Mouse (Mus musculus): ENCODE results near the gene Tecpr2. TPM values are rescaled to one million over a fixed set of nuclear protein-coding genes. Genes with fewer than 3 reads are reported as not detected.

Tecpr2 gene
- total and polyA plus RNA-seq, 3 experiments, result 5.8 to 5.9 TPM; not detected in 1

GRCm38 (mm10) chr12:110920254-110920653 is 31.2 kb downstream of the Tecpr2 start:
- Histone ChIP-seq H3K4me3 (ENCODE audit: control insufficient read depth in 1 of 2, insufficient read depth in 1 of 2, low read depth in 2 of 2, low read length in 2 of 2) (no peak overlapping the region), H3K9ac (ENCODE audit: control insufficient read depth, low read depth, low read length, poor library complexity, severe bottlenecking) (no peak overlapping the region), H3K27ac (ENCODE audit: control insufficient read depth, low read depth, low read length) (no peak overlapping the region), H3K79me2 (ENCODE audit: control insufficient read depth, insufficient read depth, low read length, poor library complexity) (no peaks in the 10 kb centered on the region), H3K4me1 (ENCODE audit: control insufficient read depth in 1 of 2, insufficient read depth in 2 of 2, low read length in 2 of 2) (no peaks in the 10 kb centered on the region), H3K36me3 (ENCODE audit: control insufficient read depth in 1 of 2, insufficient read depth in 2 of 2, low read length in 2 of 2) (peaks cover 0 to 1% of the 10 kb centered on the region in 2 experiments; a peak in 1 of 4 replicates), H3K9me3 (replicated peaks; ENCODE audit: insufficient read depth, low read length) (no peaks in the 10 kb centered on the region), H3K27me3 (ENCODE audit: control insufficient read depth in 1 of 2, insufficient read depth in 2 of 2, low read length in 2 of 2) (no peaks in the 10 kb centered on the region)
- no peak for DNase-seq (ENCODE audit: low read depth, low spot score)
- TF ChIP-seq TBP (IDR thresholded peaks at IDR 0.05; ENCODE audit: low read depth, low read length) (no peak), E2F4 (IDR thresholded peaks at IDR 0.05; ENCODE audit: borderline replicate concordance, low read depth, low read length) (no peak), BHLHE40 (IDR thresholded peaks at IDR 0.05; ENCODE audit: borderline replicate concordance, low read depth, low read length) (no peak), ZNF384 (IDR thresholded peaks at IDR 0.05; ENCODE audit: low read depth, low read length) (no peak), POLR2AphosphoS5 (IDR thresholded peaks at IDR 0.05; ENCODE audit: borderline replicate concordance, low read depth, low read length) (no peak), SMC3 (IDR thresholded peaks at IDR 0.05; ENCODE audit: low read depth, low read length) (no peak), RAD21 (IDR thresholded peaks at IDR 0.05; ENCODE audit: low read depth, low read length) (no peak), KAT2A (conservative IDR thresholded peaks at IDR 0.05; ENCODE audit: low read depth, low read length) (no peak), SIN3A (IDR thresholded peaks at IDR 0.05; ENCODE audit: low read length) (no peak), UBTF (IDR thresholded peaks at IDR 0.05; ENCODE audit: borderline replicate concordance, insufficient read depth, low read depth, low read length) (no peak), NRF1 (IDR thresholded peaks at IDR 0.05; ENCODE audit: insufficient read depth, low read depth, low read length, poor library complexity, severe bottlenecking) (no peak), CHD1 (IDR thresholded peaks at IDR 0.05; ENCODE audit: low read depth, low read length) (no peak), MYB (IDR thresholded peaks at IDR 0.05; ENCODE audit: low read depth, low read length) (no peak), ZMIZ1 (IDR thresholded peaks at IDR 0.05; ENCODE audit: low read depth, low read length) (no peak), MYC (IDR thresholded peaks at IDR 0.05; ENCODE audit: low read depth, low read length) (no peak), GATA1 (IDR thresholded peaks at IDR 0.05; ENCODE audit: low read depth, low read length) (no peak), NELFE (IDR thresholded peaks at IDR 0.05; ENCODE audit: low read depth, low read length) (no peak), MXI1 (IDR thresholded peaks at IDR 0.05; ENCODE audit: low read depth, low read length) (no peak), MAFK (IDR thresholded peaks at IDR 0.05; ENCODE audit: borderline replicate concordance, low read depth, low read length) (no peak)

DNA sequence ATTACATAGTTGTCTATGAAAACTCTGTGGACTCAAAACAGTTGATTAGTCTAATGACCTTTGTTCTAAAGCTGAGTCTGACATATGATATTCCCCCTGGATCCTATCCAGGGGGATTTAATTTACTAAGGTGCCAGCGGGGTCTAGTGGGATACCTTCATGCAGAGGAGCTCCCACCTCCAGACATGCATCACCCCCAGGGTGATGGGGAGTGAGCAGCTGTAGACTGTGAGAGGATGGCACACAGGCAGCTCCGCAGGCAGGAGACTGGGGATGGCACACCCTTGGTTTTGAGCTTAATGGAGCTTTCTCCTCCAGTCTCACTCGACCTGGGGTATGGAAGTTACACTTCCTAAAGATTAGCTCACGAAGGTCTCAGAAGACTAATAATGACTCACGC is 32.5 kb downstream of the Tecpr2 start:
- DNase-seq (ENCODE audit: low read depth, low spot score), result no peak
- H3K79me2 ChIP-seq (ENCODE audit: control insufficient read depth, insufficient read depth, low read length, poor library complexity), result no peaks in the 10 kb centered on the region
- H3K4me3 ChIP-seq (ENCODE audit: control insufficient read depth in 1 of 2, insufficient read depth in 1 of 2, low read depth in 2 of 2, low read length in 2 of 2), result no peak overlapping the region
- no peak for TF ChIP-seq MYB (IDR thresholded peaks at IDR 0.05; ENCODE audit: low read depth, low read length)
- no peak for TF ChIP-seq EP300 (IDR thresholded peaks at IDR 0.05; ENCODE audit: low read depth in 1 of 2, low read length in 2 of 2)
- TF ChIP-seq POLR2AphosphoS2 (IDR thresholded peaks at IDR 0.05; ENCODE audit: low read length), result no peak
- TF ChIP-seq NRF1 (IDR thresholded peaks at IDR 0.05; ENCODE audit: insufficient read depth, low read depth, low read length, poor library complexity, severe bottlenecking), result no peak
- TF ChIP-seq BHLHE40 (IDR thresholded peaks at IDR 0.05; ENCODE audit: borderline replicate concordance, low read depth, low read length), result no peak
- TF ChIP-seq ZC3H11A (IDR thresholded peaks at IDR 0.05; ENCODE audit: low read depth, low read length), result no peak
- no peaks in the 10 kb centered on the region for H3K4me1 ChIP-seq (ENCODE audit: control insufficient read depth in 1 of 2, insufficient read depth in 2 of 2, low read length in 2 of 2)
- peaks cover 0 to 1% of the 10 kb centered on the region in 2 experiments; a peak in 1 of 4 replicates for H3K36me3 ChIP-seq (ENCODE audit: control insufficient read depth in 1 of 2, insufficient read depth in 2 of 2, low read length in 2 of 2)
- H3K27me3 ChIP-seq (ENCODE audit: control insufficient read depth in 1 of 2, insufficient read depth in 2 of 2, low read length in 2 of 2), result no peaks in the 10 kb centered on the region
- H3K9me3 ChIP-seq (replicated peaks; ENCODE audit: insufficient read depth, low read length), result no peaks in the 10 kb centered on the region
- H3K27ac ChIP-seq (ENCODE audit: control insufficient read depth, low read depth, low read length), result no peak overlapping the region
- no peak overlapping the region for H3K9ac ChIP-seq (ENCODE audit: control insufficient read depth, low read depth, low read length, poor library complexity, severe bottlenecking)

Data from MEL (cell line).